Comparison of ENCODE assay signal across 12 mouse cellular contexts in genomic region chr16:22564907-22565272, GRCm38 (mm10).
DNase-seq lines count a peak whose midpoint lies in the region; ATAC-seq and TF ChIP-seq lines count a peak whose summit lies in the region.
"Had no signal": no experiment of that assay in that cellular context is flagged by ENCODE, and none has a peak within 500 bp of the region (broad histone marks: within the 10 kb centered on the region; RNA-seq: fewer than 3 reads in every experiment).

No protein-coding gene starts in this region.

- TF ChIP-seq CTCF in forebrain, postnatal 0 days (IDR thresholded peaks at IDR 0.05; ENCODE audit: low read depth): no peak
- no peak for TF ChIP-seq CTCF in layer of hippocampus, adult 2 months (conservative IDR thresholded peaks at IDR 0.05)

- H3K27ac ChIP-seq in forebrain, postnatal 0 days (ENCODE audit: low read depth, low read length): no peak overlapping the region
- no peak overlapping the region for H3K27ac ChIP-seq in forebrain, embryonic 14.5 days (ENCODE audit: low read depth, low read length)
- H3K27ac ChIP-seq in heart, embryonic 14.5 days (replicated peaks in 1 of 2; ENCODE audit: control insufficient read depth in 1 of 2, insufficient read depth in 1 of 2, low read depth in 2 of 2, low read length in 2 of 2): peak overlapping the region; percentile 2 to 84; a peak in 3 of 4 replicates
- peak overlapping the region; percentile 28; the same call in 1 of the 2 replicates for H3K27ac ChIP-seq in layer of hippocampus, adult 2 months
- no peak overlapping the region for H3K27ac ChIP-seq in midbrain, embryonic 16.5 days (ENCODE audit: low read length)
- H3K27ac ChIP-seq: kidney, embryonic 15.5 days; limb, embryonic 15.5 days had no signal

- no peaks in the 10 kb centered on the region for H3K27me3 ChIP-seq in forebrain, postnatal 0 days (ENCODE audit: insufficient read depth, low read length)
- no peaks in the 10 kb centered on the region for H3K27me3 ChIP-seq in forebrain, embryonic 14.5 days (replicated peaks; ENCODE audit: control insufficient read depth, insufficient read depth, low read length)
- H3K27me3 ChIP-seq in heart, embryonic 14.5 days (ENCODE audit: control insufficient read depth, insufficient read depth, low read length): no peaks in the 10 kb centered on the region
- H3K27me3 ChIP-seq in midbrain, embryonic 16.5 days (ENCODE audit: control insufficient read depth, insufficient read depth, low read depth, low read length): no peaks in the 10 kb centered on the region
- H3K27me3 ChIP-seq: kidney, embryonic 15.5 days; limb, embryonic 15.5 days; megakaryocyte, embryonic 14.5 days had no signal

- ATAC-seq in forebrain, postnatal 0 days: peak; percentile 30; the same call in 1 of the 2 replicates
- no peak for ATAC-seq in forebrain, embryonic 14.5 days
- no peak for ATAC-seq in heart, embryonic 14.5 days (ENCODE audit: insufficient number of reproducible peaks, insufficient read depth, low FRiP score, low read depth)
- ATAC-seq in midbrain, embryonic 16.5 days: peak; percentile 47; the same call in 1 of the 2 replicates

- 75% methylated on average over 3 of the region's 3 CpGs for WGBS in forebrain, postnatal 0 days
- WGBS in forebrain, embryonic 14.5 days: 82% methylated on average over 3 of the region's 3 CpGs
- 46% methylated on average over 3 of the region's 3 CpGs for WGBS in heart, embryonic 14.5 days
- WGBS in midbrain, embryonic 16.5 days: 69% methylated on average over 3 of the region's 3 CpGs

- no peak for DNase-seq in forebrain, postnatal 0 days
- DNase-seq in forebrain, embryonic 14.5 days (ENCODE audit: low spot score): no peak
- DNase-seq in heart, postnatal 10 days: no peak
- DNase-seq in layer of hippocampus, adult 2 months (ENCODE audit: low spot score in 2 of 2): no peak
- DNase-seq in layer of hippocampus, postnatal 10 days (ENCODE audit: low spot score in 2 of 2): no peak
- DNase-seq in right cerebral cortex, postnatal 14 days: no peak

- no peaks in the 10 kb centered on the region for H3K36me3 ChIP-seq in forebrain, postnatal 0 days (ENCODE audit: insufficient read depth)
- no peaks in the 10 kb centered on the region for H3K36me3 ChIP-seq in forebrain, embryonic 14.5 days (ENCODE audit: control insufficient read depth, insufficient read depth, low read length)
- H3K36me3 ChIP-seq in heart, embryonic 14.5 days (ENCODE audit: control insufficient read depth, insufficient read depth, low read length): no peaks in the 10 kb centered on the region
- no peaks in the 10 kb centered on the region for H3K36me3 ChIP-seq in midbrain, embryonic 16.5 days (ENCODE audit: control insufficient read depth, insufficient read depth, low read length)
- H3K36me3 ChIP-seq: kidney, embryonic 15.5 days; limb, embryonic 15.5 days had no signal

- no peak overlapping the region for H3K4me3 ChIP-seq in forebrain, postnatal 0 days (ENCODE audit: low read depth, low read length)
- no peak overlapping the region for H3K4me3 ChIP-seq in forebrain, embryonic 14.5 days (ENCODE audit: low read depth, low read length)
- no peak overlapping the region for H3K4me3 ChIP-seq in heart, embryonic 14.5 days (ENCODE audit: control insufficient read depth in 1 of 2, insufficient read depth in 1 of 2, low read depth in 1 of 2, low read length in 2 of 2)
- no peak overlapping the region for H3K4me3 ChIP-seq in layer of hippocampus, adult 2 months
- no peak overlapping the region for H3K4me3 ChIP-seq in midbrain, embryonic 16.5 days (ENCODE audit: low read depth, low read length)
- H3K4me3 ChIP-seq: kidney, embryonic 15.5 days; limb, embryonic 15.5 days; megakaryocyte, embryonic 14.5 days; myocyte had no signal

- intact Hi-C loops in heart, postnatal 10 days (cut with DNase I): loop anchor here (1.0 to 10.0 kb wide), 2 partner anchors 242 to 480 kb away; no protein-coding TSS in a partner anchor

- no peak overlapping the region for H3K9ac ChIP-seq in forebrain, postnatal 0 days
- no peak overlapping the region for H3K9ac ChIP-seq in forebrain, embryonic 14.5 days (ENCODE audit: low read length)
- H3K9ac ChIP-seq in heart, embryonic 14.5 days (ENCODE audit: low read length): 0 out of 2 replicates have a peak overlapping the region, but pooled peaks have one; percentile 22
- no peak overlapping the region for H3K9ac ChIP-seq in midbrain, embryonic 16.5 days (ENCODE audit: low read depth, low read length)
- H3K9ac ChIP-seq: kidney, embryonic 15.5 days; limb, embryonic 15.5 days had no signal

- no peaks in the 10 kb centered on the region for H3K9me3 ChIP-seq in forebrain, postnatal 0 days (ENCODE audit: low read length)
- no peaks in the 10 kb centered on the region for H3K9me3 ChIP-seq in forebrain, embryonic 14.5 days (replicated peaks; ENCODE audit: control insufficient read depth, low read length)
- H3K9me3 ChIP-seq in heart, embryonic 14.5 days (ENCODE audit: control insufficient read depth, low read length): no peaks in the 10 kb centered on the region
- H3K9me3 ChIP-seq in midbrain, embryonic 16.5 days (replicated peaks; ENCODE audit: control insufficient read depth, low read length, poor library complexity, severe bottlenecking): no peaks in the 10 kb centered on the region
- H3K9me3 ChIP-seq: kidney, embryonic 15.5 days; limb, embryonic 15.5 days; megakaryocyte, embryonic 14.5 days had no signal

- no peak overlapping the region for H3K4me2 ChIP-seq in forebrain, postnatal 0 days (ENCODE audit: low read depth)
- H3K4me2 ChIP-seq in forebrain, embryonic 14.5 days (ENCODE audit: low read length): no peak overlapping the region
- H3K4me2 ChIP-seq in heart, embryonic 14.5 days (ENCODE audit: low read length): peak overlapping the region; percentile 56
- no peak overlapping the region for H3K4me2 ChIP-seq in midbrain, embryonic 16.5 days (ENCODE audit: low read length)
- H3K4me2 ChIP-seq: kidney, embryonic 15.5 days; limb, embryonic 15.5 days had no signal

- no peaks in the 10 kb centered on the region for H3K4me1 ChIP-seq in forebrain, postnatal 0 days (ENCODE audit: insufficient read depth)
- H3K4me1 ChIP-seq in forebrain, embryonic 14.5 days (ENCODE audit: control insufficient read depth, insufficient read depth, low read length): no peaks in the 10 kb centered on the region
- peaks cover 7% of the 10 kb centered on the region in 2 experiments for H3K4me1 ChIP-seq in heart, embryonic 14.5 days (ENCODE audit: control insufficient read depth in 2 of 2, insufficient read depth in 2 of 2, low read length in 2 of 2)
- no peaks in the 10 kb centered on the region for H3K4me1 ChIP-seq in midbrain, embryonic 16.5 days (ENCODE audit: control insufficient read depth, insufficient read depth, low read length)
- H3K4me1 ChIP-seq: kidney, embryonic 15.5 days; limb, embryonic 15.5 days; megakaryocyte, embryonic 14.5 days had no signal

Comparison
In these comparisons a context has a peak if more than half of its experiments do, and no peak if none do; other contexts are left out.
1. ATAC-seq: peak in forebrain, postnatal 0 days (single experiment) and midbrain, embryonic 16.5 days (single experiment); none in forebrain, embryonic 14.5 days (single experiment) and heart, embryonic 14.5 days (single experiment).
2. H3K27ac ChIP-seq: peak in heart, embryonic 14.5 days (2 of 2) and layer of hippocampus, adult 2 months (single experiment); none in forebrain, postnatal 0 days (single experiment), forebrain, embryonic 14.5 days (single experiment) and midbrain, embryonic 16.5 days (single experiment).